Mouse (Mus musculus) spleen, embryonic (tissue): Measurements from ENCODE around the gene Pou5f2.

Experiments used
- CTCF ChIA-PET: fragments of 350-600 bp; sonication (Branson Sonifier 250); formaldehyde crosslinking; loops from one replicate; lab custom pipeline; 2022; lab: Charles Lee

The Pou5f2 gene

GRCm38 (mm10) chr13:78024683-78025294 is at the start of gene Pou5f2:
Gene Pou5f2 (plus strand): TSS chr13:78024902.
- CTCF ChIA-PET, result no interaction called here

GRCm38 (mm10) chr13:77976248-77976647 is 48.5 kb upstream of the Pou5f2 start:
- CTCF ChIA-PET, result no interaction called here

- CTCF ChIA-PET, result no interaction called here
These were observed 47.6 kb upstream of the Pou5f2 start for GRCm38 (mm10) chr13:77977121-77977520.

GRCm38 (mm10) chr13:77982105-77982851 is 42.4 kb upstream of the Pou5f2 start:
- CTCF ChIA-PET, result no interaction called here

- CTCF ChIA-PET, result no interaction called here
These were observed 41.9 kb upstream of the Pou5f2 start for GRCm38 (mm10) chr13:77982852-77983202.

- CTCF ChIA-PET, result no interaction called here
These were observed 33.4 kb upstream of the Pou5f2 start for GRCm38 (mm10) chr13:77991189-77991886.

- CTCF ChIA-PET, result no interaction called here
These were observed 20.1 kb upstream of the Pou5f2 start for GRCm38 (mm10) chr13:78004649-78005048.

- CTCF ChIA-PET, result no interaction called here
These were observed 19.4 kb upstream of the Pou5f2 start for GRCm38 (mm10) chr13:78005344-78005743.

- CTCF ChIA-PET, result no interaction called here
These were observed 14.5 kb upstream of the Pou5f2 start for GRCm38 (mm10) chr13:78010176-78010575.

GRCm38 (mm10) chr13:78032821-78033220 is 8.1 kb downstream of the Pou5f2 start:
- CTCF ChIA-PET, result no interaction called here

GRCm38 (mm10) chr13:78037203-78037602 is 12.5 kb downstream of the Pou5f2 start:
- CTCF ChIA-PET, result no interaction called here

GRCm38 (mm10) chr13:78043203-78043602 is 18.5 kb downstream of the Pou5f2 start:
- CTCF ChIA-PET, result no interaction called here

GRCm38 (mm10) chr13:78045116-78045515 is 20.4 kb downstream of the Pou5f2 start:
- CTCF ChIA-PET, result no interaction called here
